Mouse (Mus musculus) small intestine, adult 2 months (tissue): ENCODE data around the gene Casp9.

Experiments
- CTCF ChIP-seq: fragments of 200-500 bp; IDR thresholded peaks from 2 replicates; pipeline ENCODE4 v1.5.1; 2012; ENCODE audit warnings: low read depth, mild to moderate bottlenecking, control low read depth, inconsistent platforms, low read length, moderate library complexity, mixed read lengths; ENCODE audit not compliant: insufficient replicate concordance, insufficient read length; ENCODE audit errors: extremely low read depth
- POLR2A ChIP-seq: fragments of 200-500 bp; IDR thresholded peaks from 2 replicates; pipeline ENCODE4 v1.6.1; 2012; ENCODE audit warnings: low read depth, mild to moderate bottlenecking, control low read depth, inconsistent platforms, low read length, moderate library complexity

DNA sequence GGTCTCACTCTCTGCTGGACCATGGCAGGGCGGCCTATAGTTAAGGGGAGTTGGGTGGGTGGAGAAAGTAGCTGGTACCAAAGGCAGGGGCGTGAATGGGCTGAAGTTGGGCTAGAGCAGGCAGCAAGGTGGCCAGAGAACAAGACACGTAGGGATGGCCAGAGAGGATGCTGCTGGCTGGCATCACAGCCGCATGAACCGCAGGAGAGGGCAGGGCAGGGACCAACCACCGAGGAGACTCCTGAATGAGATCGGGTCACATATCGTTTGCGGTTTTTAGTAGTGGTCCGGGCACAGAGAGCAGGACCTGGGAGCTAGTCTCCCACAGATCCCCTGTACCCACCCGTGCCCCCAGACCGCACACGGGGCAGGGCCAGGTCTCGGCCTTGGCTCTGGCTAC is 65.9 kb downstream of the Casp9 start:
- no peak for TF ChIP-seq CTCF
- TF ChIP-seq POLR2A, result no peak
